Mouse (Mus musculus) C2C12 (cell line): Measurements from ENCODE around the gene 1110051M20Rik.
"Not testable (repeated sequence)": the region's sequence is repeated elsewhere in the genome, so short reads cannot be mapped to it uniquely, and the experiment has no call there.

Experiments used
- CTCF ChIP-seq: IDR thresholded peaks from one replicate; pipeline ENCODE4 v1.5.1; 2011; ENCODE audit not compliant: control insufficient read depth, insufficient read depth, insufficient read length
- MAX ChIP-seq: IDR thresholded peaks from one replicate; pipeline ENCODE4 v1.6.1; 2011; ENCODE audit warnings: mild to moderate bottlenecking, control low read depth
- USF1 ChIP-seq: IDR thresholded peaks from one replicate; pipeline ENCODE4 v1.6.1; 2011; ENCODE audit warnings: low read depth, mild to moderate bottlenecking, control low read depth, moderate library complexity

- not testable (repeated sequence) for TF ChIP-seq CTCF, MAX, USF1
Measured at GRCm38 (mm10) chr2:91237511-91238080, 206.9 kb downstream of the 1110051M20Rik start.
